Mouse (Mus musculus): ENCODE measurements around the gene Aif1. TPM values are rescaled to one million over a fixed set of nuclear protein-coding genes. Genes with fewer than 3 reads are reported as not detected.
"Not testable (repeated sequence)": the region's sequence is repeated elsewhere in the genome, so short reads cannot be mapped to it uniquely, and the experiment has no call there.

Gene Aif1
- total RNA-seq, 2 experiments from 2014 or later: 9.4 to 13.0 TPM

DNA sequence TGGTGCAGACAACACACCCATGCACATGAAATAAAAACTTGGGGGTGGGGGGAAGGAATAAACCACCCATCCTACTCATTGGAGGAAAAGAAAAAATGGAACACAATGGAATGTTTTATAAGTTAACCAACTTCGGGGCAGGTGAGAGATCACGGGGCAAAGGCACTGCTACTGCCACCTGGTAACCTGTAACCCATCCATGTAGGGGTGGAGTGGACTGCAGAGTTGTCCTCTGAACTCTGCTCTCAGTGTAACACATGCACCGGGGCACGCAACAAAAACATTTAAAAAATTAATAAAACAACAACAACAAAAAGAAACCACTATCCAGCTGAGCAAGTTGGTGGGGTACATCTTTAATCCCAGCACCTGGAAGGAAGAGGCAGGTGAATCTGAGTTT lies 23.7 kb downstream of the Aif1 start:
- DNase-seq (ENCODE audit: low spot score in 2 of 2): no peak

DNA sequence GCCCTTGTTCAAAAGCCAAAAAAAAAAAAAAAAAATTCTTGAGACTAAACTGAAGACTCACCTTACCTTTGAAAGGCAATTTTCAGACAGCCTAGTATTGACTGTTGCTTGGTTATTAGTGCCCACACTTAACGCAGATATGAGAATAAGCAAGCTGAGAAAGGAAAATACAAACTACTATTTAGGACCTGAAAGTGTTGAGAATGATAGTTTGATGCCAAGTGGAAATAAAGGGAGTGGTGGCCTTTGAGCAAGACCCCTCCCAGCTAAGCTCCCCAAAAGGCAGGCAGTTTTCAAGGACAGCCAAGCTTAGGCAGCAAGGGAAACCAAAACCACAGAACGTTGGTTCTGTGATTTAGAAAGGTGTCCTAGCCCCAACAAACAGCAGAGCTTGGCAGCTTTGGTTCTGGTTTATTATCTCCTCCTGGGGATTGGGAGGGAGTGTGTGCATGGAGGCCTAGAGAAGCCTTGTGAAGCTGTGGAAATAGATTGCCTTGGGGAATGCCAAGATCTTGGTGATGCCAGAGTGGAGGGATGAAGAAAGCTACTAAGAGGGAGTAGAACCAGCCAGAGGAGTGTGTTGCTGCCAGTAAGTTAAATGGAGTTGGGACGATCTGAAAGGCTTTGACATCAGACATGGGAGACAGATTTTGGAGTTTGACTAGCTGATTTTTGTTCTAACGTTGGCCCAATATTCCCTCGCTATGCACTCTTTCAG lies 27.8 kb downstream of the Aif1 start:
- no peak for DNase-seq (ENCODE audit: low spot score in 2 of 2)

DNA sequence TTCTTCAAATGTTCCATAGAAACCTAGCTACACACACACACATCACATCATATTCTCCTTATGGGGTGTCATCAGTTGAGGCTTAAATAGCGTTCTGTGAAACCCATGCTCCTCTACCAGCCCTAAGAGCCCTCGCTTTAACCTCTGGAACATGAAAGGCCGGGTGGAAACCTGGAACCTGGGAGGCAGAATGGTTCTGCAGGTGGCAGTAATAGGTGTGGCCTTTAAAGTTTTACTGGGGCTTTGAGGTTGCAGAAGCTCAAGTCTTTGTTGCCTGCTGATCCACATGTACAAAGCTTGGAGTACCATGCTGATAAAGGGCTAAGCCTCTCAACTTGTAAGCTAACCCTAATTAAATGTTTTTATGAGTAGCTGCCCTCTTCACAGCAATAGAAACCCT lies 28.5 kb downstream of the Aif1 start:
- DNase-seq (ENCODE audit: low spot score in 2 of 2): no peak

DNA sequence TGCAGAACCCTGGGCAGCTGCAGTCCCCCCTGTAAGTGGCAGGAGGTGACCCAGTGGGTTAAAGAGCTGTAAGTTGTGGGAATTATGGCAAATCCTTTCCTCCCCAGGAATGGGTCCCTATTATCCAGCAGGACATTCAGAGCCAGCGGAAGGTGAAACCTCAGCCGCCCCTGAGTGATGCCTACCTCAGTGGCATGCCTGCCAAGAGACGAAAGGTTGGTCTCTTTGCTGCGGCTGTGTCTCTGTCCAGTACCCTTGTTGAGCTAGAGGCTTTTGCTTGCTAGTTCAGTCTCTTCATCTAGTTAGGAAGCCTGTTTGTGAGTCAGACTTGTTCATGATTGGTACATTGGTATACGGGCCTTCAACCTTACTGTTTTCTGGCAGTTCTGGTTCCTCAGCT lies 29.7 kb downstream of the Aif1 start:
- DNase-seq (ENCODE audit: low spot score in 2 of 2): no peak

DNA sequence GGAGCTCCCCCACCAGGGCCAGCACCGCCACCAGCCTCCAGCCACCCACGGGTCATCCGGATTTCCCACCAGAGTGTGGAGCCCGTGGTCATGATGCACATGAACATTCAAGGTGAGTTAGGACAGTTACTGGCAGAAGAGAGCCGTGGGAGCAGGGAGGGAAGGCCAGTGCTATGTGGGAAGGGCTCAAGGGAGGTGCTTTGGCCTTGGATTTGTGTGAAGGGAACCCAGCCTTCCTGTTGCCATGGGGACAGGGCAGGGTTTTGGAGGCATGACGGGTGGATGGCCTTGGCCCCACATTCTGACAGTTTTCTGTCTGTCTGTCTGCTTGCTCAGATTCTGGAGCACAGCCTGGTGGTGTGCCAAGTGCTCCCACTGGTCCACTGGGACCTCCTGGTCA lies 33.9 kb downstream of the Aif1 start:
- DNase-seq (ENCODE audit: low spot score in 2 of 2): no peak

DNA sequence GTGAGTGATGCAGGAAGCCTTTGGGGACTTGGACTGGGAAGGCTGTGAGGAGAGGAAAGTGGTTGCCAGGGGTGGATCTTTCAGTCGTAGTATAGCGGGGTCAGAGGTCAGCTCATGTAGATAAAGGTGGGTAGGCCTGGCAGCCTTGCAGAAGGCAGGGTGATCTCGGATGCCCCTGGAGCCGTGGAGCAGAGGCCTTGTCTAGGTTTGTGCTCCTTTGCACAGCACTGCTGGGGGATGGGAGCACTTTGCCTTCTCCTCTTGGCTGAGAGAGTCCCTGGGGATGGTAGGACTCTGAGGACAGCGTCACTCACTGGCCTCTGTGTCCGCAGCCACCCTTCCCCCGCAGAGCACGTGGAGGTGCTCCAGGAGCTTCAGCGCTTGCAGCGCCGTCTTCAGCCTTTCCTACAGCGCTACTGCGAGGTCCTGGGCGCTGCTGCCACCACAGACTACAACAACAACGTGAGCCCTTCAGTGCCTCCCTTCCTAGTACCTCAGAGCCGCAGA lies 35.3 kb downstream of the Aif1 start:
- DNase-seq (ENCODE audit: low spot score in 2 of 2): no peak

DNA sequence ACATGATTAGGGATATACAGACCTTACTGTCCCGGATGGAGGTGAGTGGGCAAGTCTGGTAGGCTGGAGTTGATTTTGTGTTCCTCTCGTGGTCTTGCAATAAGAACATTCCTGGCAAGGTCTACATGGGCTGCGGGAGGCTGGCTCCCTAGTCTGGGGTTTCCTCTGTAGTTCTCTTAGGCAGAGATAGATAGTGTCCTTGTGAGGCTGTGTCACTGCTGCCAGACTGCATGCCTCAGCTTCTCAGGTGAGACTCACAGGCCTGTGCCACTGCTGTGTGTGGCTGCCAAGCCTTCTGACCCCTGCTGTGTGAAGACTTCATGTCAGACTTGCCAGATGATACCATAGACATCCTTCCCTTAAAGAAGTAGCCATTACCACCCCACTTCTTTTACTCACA lies 36.6 kb downstream of the Aif1 start:
- DNase-seq (ENCODE audit: low spot score in 2 of 2): no peak

DNA sequence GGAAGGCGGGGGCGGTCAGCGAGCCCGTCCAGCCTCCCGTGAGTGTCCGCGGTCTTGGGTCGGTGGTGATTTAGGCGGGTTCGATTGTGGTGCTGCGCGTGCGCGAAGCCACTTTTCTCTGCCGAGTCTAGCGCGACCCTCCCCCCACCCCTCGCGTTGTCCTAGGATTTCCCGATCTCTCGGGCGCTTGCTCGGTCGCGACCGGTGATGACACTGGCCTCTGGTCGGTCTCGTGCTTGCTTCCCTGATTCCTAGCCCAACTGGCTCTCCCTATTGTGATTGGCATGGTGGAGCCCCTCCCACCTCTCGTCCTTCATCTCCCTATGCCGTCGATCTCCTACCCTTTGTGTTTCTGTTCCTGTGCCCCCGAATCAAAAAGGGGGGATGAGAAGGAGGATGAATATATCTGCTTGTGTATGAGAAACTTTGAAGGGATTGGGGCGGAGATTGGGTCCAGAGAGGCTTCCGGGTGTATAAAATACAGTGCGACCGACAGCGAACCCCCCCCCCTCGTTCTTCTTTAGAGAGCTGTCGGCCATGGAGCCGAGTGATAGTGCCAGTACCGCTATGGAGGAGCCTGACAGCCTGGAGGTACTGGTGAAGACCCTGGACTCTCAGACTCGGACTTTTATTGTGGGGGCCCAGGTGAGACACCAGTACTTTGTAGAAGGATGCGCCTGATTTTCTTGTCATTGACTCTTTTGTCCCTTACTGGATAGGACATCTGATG lies 40.1 kb downstream of the Aif1 start:
- no peak for DNase-seq (ENCODE audit: low spot score in 2 of 2)

DNA sequence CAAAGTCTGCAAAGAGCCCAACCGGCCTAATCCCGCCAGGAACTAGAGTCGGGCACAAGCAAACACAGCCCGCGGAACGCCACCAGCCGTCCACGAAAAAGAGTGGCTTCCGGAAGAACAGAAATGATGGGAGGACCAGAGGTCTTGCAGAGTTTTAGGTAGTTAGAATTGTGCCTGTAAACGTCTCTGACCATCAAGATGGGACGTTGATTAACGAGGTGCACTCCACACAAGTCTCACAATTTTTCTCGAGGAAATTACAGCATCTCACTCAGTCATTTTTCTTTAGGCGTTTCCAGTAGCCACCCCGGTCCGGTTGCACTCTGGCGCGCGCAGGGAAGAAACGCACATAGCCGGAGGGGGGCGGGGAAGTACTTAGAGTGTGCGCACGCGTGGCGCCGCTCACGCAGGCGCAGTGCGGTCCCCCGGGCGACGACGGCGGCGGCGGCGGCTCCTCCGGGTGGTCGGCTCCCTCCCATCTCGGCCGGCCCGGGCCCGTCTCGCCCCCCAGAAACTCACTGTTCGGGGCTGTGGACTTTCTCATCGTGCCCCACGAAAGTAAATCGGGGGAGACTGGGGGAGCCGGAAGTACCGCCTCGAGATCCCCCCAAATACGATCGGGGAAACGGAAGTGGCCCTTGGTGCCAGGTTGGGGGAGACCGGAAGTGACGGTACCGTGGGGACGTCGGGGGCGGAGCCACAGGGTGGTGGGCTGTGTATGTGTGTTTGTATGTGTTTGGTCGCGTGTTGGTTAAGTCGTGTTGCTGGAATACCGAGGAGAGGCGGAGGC lies 40.9 kb downstream of the Aif1 start, which contains the start of gene Bag6:
Gene Bag6 (plus strand): TSS at position 378 of the 790 bp plus-strand sequence.
- DNase-seq (ENCODE audit: low spot score in 2 of 2): peak; percentile 92 to 96

DNA sequence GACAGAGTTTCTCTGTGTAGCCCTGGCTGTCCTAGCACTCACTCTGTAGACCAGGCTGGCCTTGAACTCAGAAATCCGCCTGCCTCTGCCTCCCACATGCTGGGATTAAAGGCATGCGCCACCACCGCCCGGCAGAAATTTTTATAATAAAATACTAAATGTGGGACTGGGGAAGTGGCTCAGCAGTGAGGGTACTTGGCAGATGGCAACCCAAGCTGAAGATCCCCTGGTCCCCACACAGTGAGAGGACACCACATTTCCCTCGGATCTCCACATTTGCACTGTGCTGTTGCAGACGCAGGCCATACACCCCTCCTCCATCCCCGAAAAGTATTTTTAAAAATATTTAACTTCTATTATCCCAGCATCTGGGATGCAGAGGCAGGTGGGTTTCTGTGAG lies 42.4 kb downstream of the Aif1 start:
- DNase-seq (ENCODE audit: low spot score in 2 of 2): no peak

DNA sequence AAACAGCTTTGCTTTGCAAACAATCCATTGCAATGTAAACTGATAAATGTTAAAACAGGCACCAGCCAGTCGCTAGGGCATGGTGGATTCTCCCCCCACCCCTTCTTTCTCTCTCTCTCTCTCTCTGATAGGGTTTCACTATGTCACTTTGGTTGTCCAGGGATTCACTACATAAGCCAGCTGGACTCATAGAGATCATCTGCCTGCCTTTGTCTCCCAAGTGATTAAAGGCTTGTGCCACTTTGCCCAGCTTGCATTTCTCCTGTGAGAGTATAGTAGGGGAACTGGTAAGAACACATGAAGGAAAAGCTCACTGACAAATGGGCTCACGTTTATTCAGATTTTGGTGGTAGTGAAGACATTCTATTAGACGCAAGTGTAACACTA lies 43.7 kb downstream of the Aif1 start:
- DNase-seq (ENCODE audit: low spot score in 2 of 2): no peak

DNA sequence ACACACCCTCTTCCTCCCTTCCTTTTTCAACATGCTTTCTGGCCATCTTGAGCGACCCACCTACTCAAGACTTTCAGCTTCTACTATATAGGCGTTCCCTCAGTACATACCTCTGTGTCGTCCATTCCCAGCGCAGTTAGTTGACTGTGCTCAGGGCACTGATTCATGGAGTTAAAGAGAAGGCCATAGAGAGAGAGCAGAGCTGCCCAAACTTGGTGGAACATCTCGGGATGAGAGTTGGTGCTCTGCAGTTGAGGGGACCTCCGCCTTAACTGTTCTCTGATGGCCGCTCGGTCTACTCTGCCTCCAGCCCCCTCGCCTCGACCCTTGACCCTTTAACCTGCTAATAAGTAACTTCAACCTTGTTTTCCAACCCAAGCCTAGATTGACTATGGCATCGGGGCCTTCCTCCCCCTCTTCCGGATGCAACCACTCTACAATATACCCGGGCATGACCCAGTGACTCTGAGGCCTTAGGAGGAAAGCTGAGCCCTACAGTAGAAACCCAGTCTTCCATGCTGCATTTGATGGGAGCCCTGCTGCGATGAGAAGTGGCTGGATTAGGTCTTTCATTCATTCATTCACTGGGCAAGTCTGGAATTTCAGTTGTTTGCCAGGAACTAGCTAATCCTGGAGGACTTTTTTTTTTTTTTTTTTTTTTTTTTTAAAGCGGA lies 44.2 kb downstream of the Aif1 start, which contains the start of gene Apom:
Gene Apom (minus strand): TSS at position 551 of the 674 bp plus-strand sequence.
- DNase-seq (ENCODE audit: low spot score in 2 of 2): no peak

DNA sequence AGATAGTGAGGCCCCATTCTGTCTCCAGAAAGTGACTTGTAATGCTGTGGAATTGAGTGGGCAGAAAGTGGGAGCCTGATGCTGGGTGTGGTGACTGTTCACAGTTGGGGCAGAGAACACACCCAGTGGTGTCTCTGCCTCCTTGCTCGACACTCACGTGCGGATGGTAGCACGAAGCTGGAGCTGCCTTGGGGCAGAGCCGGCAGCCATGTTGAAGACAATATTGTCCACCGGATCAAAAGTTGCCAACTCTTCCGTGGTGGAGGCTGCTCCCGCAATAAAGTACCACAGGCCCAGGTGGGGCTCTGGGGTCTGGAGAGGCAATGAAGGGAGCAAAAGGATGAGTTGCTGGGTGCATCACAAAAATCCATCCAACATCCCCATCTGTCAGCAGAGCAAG lies 44.8 kb downstream of the Aif1 start:
- no peak for DNase-seq (ENCODE audit: low spot score in 2 of 2)

DNA sequence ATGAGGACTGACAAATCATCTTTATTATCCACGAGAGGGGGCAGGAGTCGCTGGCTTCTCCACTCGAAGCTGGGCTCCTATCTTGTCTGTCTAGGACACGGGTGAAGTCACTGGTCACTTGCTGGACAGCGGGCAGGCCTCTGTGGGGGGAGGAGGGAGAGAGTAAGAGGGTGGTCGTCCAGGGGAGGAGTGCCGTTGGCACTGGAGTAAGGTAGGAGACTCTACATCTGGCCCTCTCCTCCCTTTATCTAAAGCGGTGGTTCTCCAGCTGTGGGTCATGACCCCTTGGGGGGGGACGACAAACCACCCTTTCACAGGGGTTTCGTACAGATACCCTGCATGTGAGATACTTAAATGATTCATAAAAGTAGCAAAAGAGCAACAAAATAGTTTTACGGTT lies 46.9 kb downstream of the Aif1 start:
- DNase-seq (ENCODE audit: low spot score in 2 of 2): no peak

DNA sequence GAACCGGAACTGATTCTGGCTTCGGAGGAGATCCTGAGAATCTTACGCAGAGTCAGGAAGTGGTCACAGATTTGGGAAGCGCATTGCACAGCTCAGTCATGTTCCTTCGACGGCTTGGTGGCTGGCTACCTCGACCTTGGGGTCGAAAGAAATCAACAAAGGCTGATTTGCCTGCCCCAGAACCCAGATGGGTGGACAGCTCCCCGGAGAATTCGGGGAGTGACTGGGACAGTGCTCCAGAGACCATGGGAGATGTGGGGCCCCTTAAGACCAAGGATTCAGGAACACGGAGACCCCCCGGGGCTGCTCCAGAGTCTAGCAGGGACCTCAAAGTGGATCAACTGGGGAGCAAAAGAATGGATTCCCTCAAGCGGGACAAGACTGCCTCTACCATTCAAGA lies 48.9 kb downstream of the Aif1 start:
- DNase-seq (ENCODE audit: low spot score in 2 of 2): no peak

DNA sequence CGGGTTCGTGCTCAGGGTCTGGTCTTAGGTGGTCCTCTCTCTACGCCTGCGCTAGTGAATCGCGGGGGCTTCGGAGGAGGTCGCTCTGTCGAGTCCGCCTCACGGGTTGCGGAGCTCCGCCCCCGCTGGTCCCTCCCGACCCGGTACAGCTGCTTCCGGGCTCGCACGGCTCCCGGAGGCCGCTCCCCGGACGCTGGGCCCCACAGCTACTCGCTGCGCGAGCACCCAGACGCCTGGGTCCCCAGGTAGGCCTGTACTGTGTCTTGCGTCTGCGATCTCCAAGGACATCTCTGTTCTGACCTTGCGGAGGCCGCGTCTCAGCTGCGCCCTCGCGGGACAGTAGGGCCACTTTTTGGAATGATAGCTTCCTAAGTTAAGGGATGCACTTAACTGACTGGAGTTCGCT lies 49.7 kb downstream of the Aif1 start, which contains the start of gene D17H6S53E:
Gene D17H6S53E (plus strand): TSS at position 168 of the 406 bp plus-strand sequence.
- peak; percentile 58 to 70 for DNase-seq (ENCODE audit: low spot score in 2 of 2)

DNA sequence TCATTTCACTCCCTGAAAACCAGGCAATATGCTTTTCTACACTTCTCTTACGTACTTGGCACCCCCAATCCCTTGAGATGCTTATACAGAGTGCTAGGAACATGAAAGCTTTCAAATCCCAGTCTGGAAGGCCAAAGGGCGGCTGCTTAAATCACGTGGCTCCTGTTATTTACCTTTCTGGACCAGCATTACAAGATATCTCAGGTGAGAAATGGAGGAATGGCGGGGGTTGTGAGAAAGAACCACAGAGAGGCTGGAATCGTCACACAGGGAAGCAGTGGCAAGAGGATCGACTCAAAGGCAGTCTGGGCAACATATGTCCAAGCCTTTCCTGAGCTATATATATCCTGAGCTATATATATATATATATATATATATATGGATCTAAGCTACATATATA lies 50.3 kb downstream of the Aif1 start:
- no peak for DNase-seq (ENCODE audit: low spot score in 2 of 2)

DNA sequence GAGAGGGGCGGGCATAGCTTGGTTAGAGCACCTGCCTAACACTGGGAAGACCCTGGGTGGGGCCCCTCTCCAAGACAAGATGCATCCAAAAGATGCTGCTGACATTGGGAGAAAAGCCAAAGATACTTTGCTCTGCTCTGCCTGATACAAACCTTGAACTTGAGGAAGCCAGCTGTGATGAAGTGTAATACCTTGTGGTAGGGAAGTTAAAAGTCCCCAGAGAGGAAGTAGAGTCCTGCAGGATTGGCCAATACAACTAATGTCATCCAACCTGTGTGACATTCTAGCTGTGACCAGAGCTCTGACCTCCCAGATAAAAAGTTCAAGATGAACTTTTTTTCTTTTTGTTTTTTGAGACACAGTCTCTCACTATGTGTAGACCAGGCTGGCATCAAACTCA lies 50.8 kb downstream of the Aif1 start:
- no peak for DNase-seq (ENCODE audit: low spot score in 2 of 2)

DNA sequence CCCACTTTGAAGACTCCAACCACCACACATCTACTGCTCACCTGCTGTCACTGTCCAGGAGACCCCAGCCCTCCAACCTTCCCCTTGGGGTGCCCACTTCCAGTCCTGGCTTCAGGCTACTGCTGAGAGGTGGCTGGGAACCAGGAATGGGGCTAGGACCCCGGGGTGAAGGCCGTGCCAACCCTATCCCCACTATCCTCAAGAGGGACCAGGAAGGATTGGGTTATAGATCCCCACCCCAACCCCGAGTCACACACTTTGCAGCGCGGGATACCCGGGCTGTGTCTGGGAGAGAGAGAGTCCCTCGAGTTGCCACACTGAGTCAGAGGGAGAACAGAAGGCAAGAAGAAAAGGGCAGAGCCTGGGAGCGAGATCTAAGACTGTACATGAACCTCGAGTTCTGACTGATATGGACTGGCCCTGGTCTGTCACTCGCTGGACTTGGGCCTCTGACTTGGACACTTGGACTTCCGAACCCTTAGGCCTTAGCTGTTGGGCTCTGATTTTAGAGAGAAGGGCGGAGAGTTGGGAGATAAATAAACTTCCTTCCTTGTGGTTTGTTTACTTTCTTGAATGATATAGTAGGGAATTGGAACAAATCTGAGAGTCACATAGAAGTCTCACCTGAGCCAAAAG lies 51.5 kb downstream of the Aif1 start:
- not testable (repeated sequence) for DNase-seq (ENCODE audit: low spot score in 2 of 2)

DNA sequence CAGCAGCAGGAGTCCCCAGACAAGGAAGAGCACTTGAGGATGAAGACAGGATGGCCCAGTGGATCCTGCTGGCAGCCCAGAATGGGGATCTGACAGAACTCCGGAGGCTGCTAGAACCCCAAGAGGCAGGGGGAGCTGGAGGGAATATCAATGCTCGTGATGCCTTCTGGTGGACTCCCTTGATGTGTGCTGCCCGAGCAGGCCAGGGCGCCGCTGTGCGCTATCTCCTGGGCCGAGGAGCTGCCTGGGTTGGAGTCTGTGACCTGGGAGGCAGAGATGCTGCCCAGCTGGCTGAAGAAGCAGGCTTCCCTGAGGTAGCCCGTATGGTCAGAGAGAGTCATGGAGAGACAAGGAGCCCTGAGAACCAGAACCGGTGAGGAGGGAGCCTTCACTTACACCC lies 52.6 kb downstream of the Aif1 start:
- DNase-seq (ENCODE audit: low spot score in 2 of 2): not testable (repeated sequence)

DNA sequence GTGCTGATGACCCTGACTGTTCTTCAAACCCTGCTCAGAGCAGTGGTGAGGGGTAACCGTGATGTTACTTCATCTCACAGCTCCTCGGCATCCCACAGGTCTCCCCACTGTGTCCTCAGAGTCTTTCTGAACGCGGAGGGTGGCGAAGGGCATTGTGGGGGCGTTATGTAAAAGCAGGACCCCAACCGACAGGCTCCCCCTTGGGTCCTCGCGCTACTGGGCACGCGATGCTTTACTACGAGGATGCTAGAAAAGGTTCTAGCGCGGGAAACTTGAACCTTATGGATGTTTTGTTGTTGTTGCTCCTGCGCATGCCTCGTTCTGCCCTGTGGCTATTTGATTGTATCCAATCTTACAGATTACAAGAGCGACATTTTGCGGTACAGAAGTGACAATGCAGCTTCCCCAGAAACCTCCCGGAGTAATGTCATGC lies 54.0 kb downstream of the Aif1 start, which contains the start of gene Csnk2b:
Gene Csnk2b (minus strand): TSS at position 183 of the 433 bp plus-strand sequence.
- DNase-seq (ENCODE audit: low spot score in 2 of 2): peak; percentile 62 to 85

Measured in layer of hippocampus, adult 18-20 months (tissue).